Mouse (Mus musculus): ENCODE data around the gene Capn3.

DNA sequence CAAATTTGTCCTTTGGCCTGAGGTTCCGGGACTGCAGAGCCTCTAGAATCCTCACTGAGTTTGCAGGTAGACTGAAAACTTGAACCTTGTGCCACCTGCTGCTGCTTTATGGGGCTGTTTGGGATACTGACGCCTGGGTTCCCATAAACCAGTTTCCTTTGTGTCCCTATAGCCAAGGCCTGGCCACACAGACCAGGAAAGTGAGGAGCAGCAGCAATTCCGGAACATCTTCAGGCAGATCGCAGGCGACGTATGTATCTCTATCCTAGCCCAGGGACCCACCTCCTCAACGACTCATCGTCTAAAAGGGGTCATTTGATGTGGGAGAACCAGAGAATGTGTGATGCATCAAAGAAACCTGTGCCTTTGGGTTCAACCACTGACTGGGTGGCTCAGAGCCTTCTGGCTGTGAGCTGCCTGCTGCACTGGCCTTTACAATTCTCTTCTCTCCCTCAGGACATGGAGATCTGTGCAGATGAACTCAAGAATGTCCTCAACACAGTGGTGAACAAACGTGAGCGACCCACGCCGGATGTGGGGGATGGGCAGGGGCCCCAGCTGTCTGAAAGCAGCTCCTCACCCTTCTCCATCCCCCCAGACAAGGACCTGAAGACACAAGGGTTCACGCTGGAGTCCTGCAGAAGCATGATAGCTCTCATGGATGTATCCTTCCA is 46.2 kb downstream of the Capn3 start:
- TF ChIP-seq POLR2A (IDR thresholded peaks at IDR 0.05; ENCODE audit: extremely low read depth, insufficient read depth, low read length): no peak
- no peak for TF ChIP-seq CTCF (IDR thresholded peaks at IDR 0.05; ENCODE audit: low read depth, low read length)

All from liver, adult 2 months (tissue).